Mouse (Mus musculus) macrophage (primary cell): ENCODE results near the gene Nuak2. TPM values are rescaled to one million over a fixed set of nuclear protein-coding genes. Genes with fewer than 3 reads are reported as not detected.
A peak's percentile ranks its signal among the peaks of the same experiment; 100 is the strongest.
"Not testable (repeated sequence)": the region's sequence is repeated elsewhere in the genome, so short reads cannot be mapped to it uniquely, and the experiment has no call there.

ENCODE experiments used
- H3K27ac ChIP-seq: fragments of 350-480 bp; formaldehyde crosslinking; 2 replicates; pipeline ENCODE4 v1.9.0; 2021
- H3K36me3 ChIP-seq: fragments of 350-480 bp; formaldehyde crosslinking; 2 replicates; pipeline ENCODE4 v1.9.0; 2021; ENCODE audit errors: inconsistent target
- H3K4me3 ChIP-seq: fragments of 350-480 bp; formaldehyde crosslinking; 2 replicates; pipeline ENCODE4 v1.9.0; 2021; ENCODE audit errors: inconsistent target
- H3K79me2 ChIP-seq: fragments of 350-480 bp; formaldehyde crosslinking; 2 replicates; pipeline ENCODE4 v1.9.0; 2021; ENCODE audit errors: inconsistent target
- WGBS: methylation state at CpG from one replicate; pipeline ENCODE4 v1.1.7; 2026; ENCODE audit warnings: inconsistent platforms; ENCODE audit not compliant: missing documents; 5-methylcytosine and 5-hydroxymethylcytosine counted together
- polyA plus RNA-seq: library from polyadenylated mRNA; stranded (reverse); fragments of 250-400 nt; gene quantifications from 3 replicates; pipeline ENCODE4 v1.2.4, GENCODE M21; 2018; ENCODE audit warnings: inconsistent platforms
- total RNA-seq, 78 experiments: library from RNA; depleted of rRNA; stranded (reverse); fragments of 250-400 nt; gene quantifications; 1 replicate in 9 of 78; 2 replicates in 24 of 78; 3 replicates in 43 of 78; 4 replicates in 2 of 78; pipeline ENCODE4 v1.2.4; 2018; ENCODE audit warnings: inconsistent platforms in 56 of 78

Gene Nuak2
- total RNA-seq (2018; cell fraction: chromatin; rRNA removed), result 100 to 1,000 TPM in 10 of 26 experiments, 10 to 100 TPM in 16; 27.0 to 369 (median 90.6) TPM
- total RNA-seq (2018; cell fraction: cytosol; rRNA removed), result 10 to 100 TPM; 12.2 to 78.8 (median 36.4) TPM
- 100 to 1,000 TPM in 7 of 26 experiments, 10 to 100 TPM in 19; 29.4 to 234 (median 74.6) TPM for total RNA-seq (2018; cell fraction: nucleus; rRNA removed)
- 12.2 to 19.5 TPM (median 16.2 TPM) in 3 replicates for polyA plus RNA-seq

- Histone ChIP-seq H3K4me3 (peak within 1 kb of the TSS; percentile 56), H3K79me2 (peaks cover 46% of the 10 kb centered on the region), H3K36me3 (peaks cover 9% of the 10 kb centered on the region; the same call in 1 of the 2 replicates), H3K27ac (peak within 1 kb of the TSS; percentile 91)
- WGBS, result 1% methylated on average over 63 of the region's 67 CpGs
Measured at GRCm38 (mm10) chr1:132315889-132316624, at the start of gene Nuak2. Nuak2 (plus strand) TSS chr1:132316126.

- Histone ChIP-seq H3K36me3 (no peaks in the 10 kb centered on the region), H3K79me2 (no peaks in the 10 kb centered on the region), H3K4me3 (no peak overlapping the region), H3K27ac (no peak overlapping the region)
- 85% methylated on average over 8 of the region's 8 CpGs for WGBS
Measured at GRCm38 (mm10) chr1:132266791-132267557, 49.0 kb upstream of the Nuak2 start.

- H3K27ac ChIP-seq, result no peak overlapping the region
- H3K36me3 ChIP-seq, result no peaks in the 10 kb centered on the region
- no peaks in the 10 kb centered on the region for H3K79me2 ChIP-seq
- 91% methylated on average over 2 of the region's 2 CpGs for WGBS
- no peak overlapping the region for H3K4me3 ChIP-seq
Measured at GRCm38 (mm10) chr1:132267959-132268358, 48.0 kb upstream of the Nuak2 start.

GRCm38 (mm10) chr1:132268418-132269060, 47.4 kb upstream of the Nuak2 start:
- 85% methylated on average over 7 of the region's 7 CpGs for WGBS
- H3K27ac ChIP-seq, result no peak overlapping the region
- H3K4me3 ChIP-seq, result no peak overlapping the region

DNA sequence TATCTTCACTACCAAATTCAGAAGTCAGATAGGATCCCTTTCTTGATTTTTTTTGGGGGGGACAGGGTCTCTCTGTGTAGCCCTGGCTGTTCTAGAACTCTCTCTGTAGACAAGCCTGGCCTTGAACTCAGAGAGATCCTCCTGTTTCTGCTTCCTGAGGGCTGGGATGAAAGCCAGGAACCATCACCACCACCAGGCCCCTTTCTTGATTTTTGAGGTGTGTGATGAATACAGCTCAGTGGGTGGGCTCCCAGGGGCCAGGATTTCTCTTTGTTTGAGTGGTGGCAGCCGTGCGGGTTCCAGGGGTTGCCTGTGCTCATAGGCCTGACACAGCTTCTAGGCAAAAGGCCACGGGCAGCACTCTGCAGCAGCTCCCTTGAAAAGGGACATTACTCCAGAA, 44.7 kb upstream of the Nuak2 start:
- WGBS, result 100% methylated on average over 3 of the region's 3 CpGs
- Histone ChIP-seq H3K4me3 (no peak overlapping the region), H3K79me2 (no peaks in the 10 kb centered on the region), H3K36me3 (no peaks in the 10 kb centered on the region), H3K27ac (no peak overlapping the region)

More at GRCm38 (mm10) chr1:132268418-132269060, 47.4 kb upstream of the Nuak2 start:
- Histone ChIP-seq H3K36me3 (no peaks in the 10 kb centered on the region), H3K79me2 (no peaks in the 10 kb centered on the region)

DNA sequence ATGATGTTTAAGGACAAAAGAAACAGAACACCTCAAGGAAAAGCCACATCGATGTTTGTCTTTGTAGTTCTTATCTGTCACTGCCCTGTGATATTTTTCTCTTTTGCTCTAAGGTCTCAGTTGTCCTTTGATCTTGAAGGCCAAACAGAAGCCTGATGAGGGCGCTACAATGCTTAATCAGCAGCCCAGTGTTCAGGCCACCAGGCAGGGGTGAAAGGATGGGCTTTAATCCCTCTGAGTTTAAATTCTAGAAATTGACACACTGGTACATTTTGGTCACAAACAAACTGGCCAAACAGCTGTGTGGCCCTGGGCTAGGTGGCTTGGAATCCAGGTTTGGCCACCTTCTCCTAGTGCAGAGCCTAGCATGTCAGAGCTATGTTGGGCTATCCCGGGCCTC, 39.2 kb upstream of the Nuak2 start:
- 91% methylated on average over 3 of the region's 3 CpGs for WGBS
- Histone ChIP-seq H3K79me2 (no peaks in the 10 kb centered on the region), H3K4me3 (no peak overlapping the region), H3K36me3 (no peaks in the 10 kb centered on the region), H3K27ac (no peak overlapping the region)

- Histone ChIP-seq H3K36me3 (no peaks in the 10 kb centered on the region), H3K27ac (no peak overlapping the region), H3K79me2 (no peaks in the 10 kb centered on the region), H3K4me3 (no peak overlapping the region)
- WGBS, result 94% methylated on average over 6 of the region's 6 CpGs
Measured at GRCm38 (mm10) chr1:132277124-132277523, 38.8 kb upstream of the Nuak2 start.

DNA sequence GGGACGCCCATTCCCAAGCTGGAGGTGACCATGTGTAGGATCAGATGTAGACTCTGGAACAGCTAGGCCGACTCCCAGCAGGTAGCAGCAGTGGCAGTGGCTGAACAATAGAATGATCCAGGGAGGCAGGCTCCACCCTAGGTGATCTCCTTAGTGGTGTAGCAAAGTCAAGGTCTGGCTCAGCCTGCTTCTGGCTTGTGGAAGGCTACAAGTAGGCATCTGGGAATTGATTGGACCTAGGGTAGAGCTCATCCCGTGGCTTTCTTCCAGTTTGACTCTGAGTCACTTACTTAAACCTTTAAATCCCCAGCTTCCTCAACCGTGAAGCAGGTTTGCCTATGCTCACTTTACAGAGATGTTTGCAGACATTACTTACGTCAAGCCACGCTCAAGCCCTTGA, 35.3 kb upstream of the Nuak2 start:
- not testable (repeated sequence) for H3K79me2 ChIP-seq, H3K27ac ChIP-seq, H3K36me3 ChIP-seq, H3K4me3 ChIP-seq
- 90% methylated on average over 6 of the region's 6 CpGs for WGBS

DNA sequence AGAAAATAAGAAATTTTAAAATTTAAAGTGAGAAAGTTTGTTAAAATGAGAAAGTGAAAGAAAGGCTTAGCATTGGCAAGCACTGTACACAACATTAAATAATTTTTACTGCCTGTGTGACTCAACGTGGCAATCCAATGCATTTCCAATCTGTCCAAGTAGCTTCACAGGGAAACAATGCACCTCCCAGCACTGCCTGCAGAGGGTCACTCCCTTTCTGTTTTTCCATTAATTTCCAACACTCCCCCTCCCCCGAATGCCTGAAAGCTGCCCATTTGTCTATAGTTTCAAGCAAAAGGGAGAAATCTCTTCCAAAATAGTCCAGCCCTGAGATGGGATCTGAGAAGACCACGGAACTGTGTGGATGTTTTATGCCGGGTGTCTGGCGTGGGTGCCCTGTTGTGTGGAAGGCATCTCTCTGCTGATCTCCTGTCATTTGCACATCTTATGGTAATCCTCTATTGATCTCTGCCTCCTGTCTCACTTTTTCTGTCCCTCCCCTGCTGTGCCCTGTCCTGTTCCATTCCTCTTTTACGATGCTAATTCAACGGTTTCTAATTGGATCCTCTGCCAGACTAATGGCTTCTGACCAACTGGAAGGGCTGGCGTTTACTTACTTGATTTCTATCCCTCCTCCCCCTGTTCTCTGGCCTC, 34.3 kb upstream of the Nuak2 start:
- H3K36me3 ChIP-seq, result no peaks in the 10 kb centered on the region
- WGBS, result 78% methylated on average over 8 of the region's 8 CpGs
- H3K27ac ChIP-seq, result no peak overlapping the region
- no peaks in the 10 kb centered on the region for H3K79me2 ChIP-seq
- no peak overlapping the region for H3K4me3 ChIP-seq

DNA sequence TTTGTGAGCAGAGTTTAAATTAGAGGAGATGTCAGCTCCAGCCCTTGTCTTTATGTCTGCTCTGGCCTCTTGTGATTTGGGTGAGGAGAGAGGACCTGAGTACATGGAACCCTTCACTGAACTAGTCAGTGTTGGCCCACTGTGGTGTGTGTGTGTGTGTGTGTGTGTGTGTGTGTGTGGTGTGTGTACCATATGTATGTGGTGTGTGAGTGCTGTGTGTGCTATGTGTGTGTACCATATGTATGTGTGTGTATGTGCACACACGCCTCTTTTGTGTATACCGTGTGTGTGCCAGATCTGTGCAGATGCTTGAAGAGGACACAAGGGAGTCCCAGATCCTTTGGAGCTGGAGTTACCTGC, 33.8 kb upstream of the Nuak2 start:
- Histone ChIP-seq H3K79me2 (no peaks in the 10 kb centered on the region), H3K36me3 (no peaks in the 10 kb centered on the region), H3K4me3 (no peak overlapping the region), H3K27ac (no peak overlapping the region)
- 100% methylated on average over 2 of the region's 2 CpGs for WGBS

- 97% methylated on average over 13 of the region's 13 CpGs for WGBS
- H3K36me3 ChIP-seq, result no peaks in the 10 kb centered on the region
Measured at GRCm38 (mm10) chr1:132283018-132283417, 32.9 kb upstream of the Nuak2 start.

DNA sequence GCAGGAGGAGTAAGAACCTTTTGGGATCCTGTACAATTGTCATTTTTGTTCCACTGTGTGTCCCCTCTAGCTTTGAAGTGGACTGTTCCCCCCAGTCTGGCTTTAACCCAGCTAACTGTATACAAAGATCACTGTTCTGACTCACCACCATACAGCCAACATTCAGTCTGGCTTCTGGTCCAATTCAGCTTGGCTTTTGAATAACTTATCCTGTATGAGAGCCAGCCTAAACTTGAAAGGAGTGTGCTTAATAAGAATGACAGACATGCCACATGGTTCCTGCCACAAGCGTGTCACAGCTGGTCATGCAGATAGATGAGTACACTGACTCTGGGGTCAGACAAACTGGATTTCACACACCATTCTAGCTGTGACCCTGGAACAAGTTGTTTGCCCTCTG, 29.2 kb upstream of the Nuak2 start:
- WGBS, result 87% methylated on average over 1 of the region's 1 CpGs
- Histone ChIP-seq H3K79me2 (no peaks in the 10 kb centered on the region), H3K4me3 (no peak overlapping the region), H3K27ac (no peak overlapping the region), H3K36me3 (no peaks in the 10 kb centered on the region)

More at GRCm38 (mm10) chr1:132283018-132283417, 32.9 kb upstream of the Nuak2 start:
- Histone ChIP-seq H3K79me2 (no peaks in the 10 kb centered on the region), H3K27ac (no peak overlapping the region), H3K4me3 (no peak overlapping the region)

DNA sequence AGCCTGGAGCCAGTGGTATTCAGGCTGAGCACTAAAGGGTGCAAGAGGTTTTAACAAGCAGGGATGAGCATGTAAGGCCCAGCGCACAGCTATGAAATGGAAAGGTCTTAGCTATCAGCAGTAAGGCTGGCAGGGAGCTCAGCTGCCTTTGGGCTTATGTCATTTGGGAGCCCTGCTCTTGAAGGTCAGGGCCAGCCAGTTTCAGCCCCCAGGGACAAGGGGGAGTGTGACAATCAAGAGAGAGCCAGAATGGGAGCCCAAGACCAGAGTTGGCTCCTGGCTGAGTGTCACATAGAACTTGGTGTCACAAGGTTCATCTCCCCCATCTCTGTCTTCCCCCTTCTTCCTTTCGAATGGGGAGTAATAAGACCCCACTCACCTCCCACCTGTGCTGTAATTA, 28.5 kb upstream of the Nuak2 start:
- no peak overlapping the region for H3K27ac ChIP-seq
- no peak overlapping the region for H3K4me3 ChIP-seq
- WGBS, result 97% methylated on average over 2 of the region's 2 CpGs
- H3K79me2 ChIP-seq, result no peaks in the 10 kb centered on the region
- no peaks in the 10 kb centered on the region for H3K36me3 ChIP-seq

DNA sequence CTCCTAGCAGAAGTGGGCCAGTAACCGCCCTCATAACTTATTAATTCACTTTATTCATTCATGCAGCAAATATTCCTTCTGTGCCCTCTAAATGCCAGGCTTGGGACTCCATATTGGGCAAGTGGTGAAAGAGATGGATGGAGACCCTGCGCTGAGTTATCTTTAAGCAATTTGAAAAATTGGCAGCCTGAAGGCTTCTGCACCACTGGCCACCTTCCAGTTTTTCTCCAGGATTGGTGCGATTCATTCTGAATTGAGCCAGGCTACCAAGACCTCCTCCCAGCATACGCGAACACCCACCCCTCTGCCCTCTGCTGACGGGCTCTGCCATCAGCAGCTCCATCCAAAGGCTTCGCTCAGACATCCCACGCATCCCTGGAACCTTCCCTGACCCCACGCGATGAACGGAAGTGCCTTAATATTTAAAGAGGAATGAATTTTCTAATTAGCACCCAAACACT, 27.9 kb upstream of the Nuak2 start:
- WGBS, result 82% methylated on average over 10 of the region's 11 CpGs
- Histone ChIP-seq H3K4me3 (no peak overlapping the region), H3K36me3 (no peaks in the 10 kb centered on the region), H3K27ac (no peak overlapping the region), H3K79me2 (no peaks in the 10 kb centered on the region)
